Mouse (Mus musculus) heart, postnatal 0 days (tissue): ENCODE results near the gene Pitpnm2.

Experiments
- CTCF ChIP-seq: IDR thresholded peaks from 2 replicates; pipeline ENCODE4 v1.5.1; 2016; ENCODE audit warnings: antibody characterized with exemption, control low read depth, low read depth
- EP300 ChIP-seq: IDR thresholded peaks from 2 replicates; pipeline ENCODE4 v1.6.1; 2016; ENCODE audit warnings: antibody characterized with exemption, low read depth

- TF ChIP-seq CTCF = no peak
- TF ChIP-seq EP300 = no peak
Observed at GRCm38 (mm10) chr5:124258026-124258425, 8.5 kb upstream of the Pitpnm2 start.
